Mouse (Mus musculus) embryonic fibroblast, embryonic 13.5 days (primary cell): ENCODE results near the gene Amtn. TPM values are rescaled to one million over a fixed set of nuclear protein-coding genes. Genes with fewer than 3 reads are reported as not detected.
"Not testable (repeated sequence)": the region's sequence is repeated elsewhere in the genome, so short reads cannot be mapped to it uniquely, and the experiment has no call there.

Experiments
- H3K27ac ChIP-seq: 2 replicates; pipeline ENCODE4 v1.5.1; 2012; ENCODE audit warnings: low read length, control low read depth, inconsistent platforms; ENCODE audit not compliant: insufficient read depth
- H3K4me1 ChIP-seq: 2 replicates; pipeline ENCODE4 v1.6.1; 2011; ENCODE audit warnings: low read length; ENCODE audit not compliant: control insufficient read depth, insufficient read depth
- H3K4me3 ChIP-seq: 2 replicates; pipeline ENCODE4 v1.5.1; 2011; ENCODE audit warnings: mild to moderate bottlenecking, control low read depth, low read length; ENCODE audit not compliant: insufficient read depth
- CTCF ChIP-seq: IDR thresholded peaks from 2 replicates; pipeline ENCODE4 v1.5.1; 2011; ENCODE audit warnings: mild to moderate bottlenecking, control low read depth, low read length, moderate library complexity, borderline replicate concordance; ENCODE audit not compliant: insufficient read depth
- POLR2A ChIP-seq: IDR thresholded peaks from 2 replicates; pipeline ENCODE4 v1.6.1; 2011; ENCODE audit warnings: low read depth, mild to moderate bottlenecking, control low read depth, low read length, moderate library complexity
- polyA plus RNA-seq: library from polyadenylated mRNA; stranded (reverse); fragments of >200 nt; gene quantifications from 2 replicates; pipeline ENCODE4 v1.2.4, GENCODE M21; 2011; ENCODE audit warnings: low read depth; ENCODE audit not compliant: missing spikeins, insufficient read length

Gene Amtn
- polyA plus RNA-seq: not detected in 2 replicates

DNA sequence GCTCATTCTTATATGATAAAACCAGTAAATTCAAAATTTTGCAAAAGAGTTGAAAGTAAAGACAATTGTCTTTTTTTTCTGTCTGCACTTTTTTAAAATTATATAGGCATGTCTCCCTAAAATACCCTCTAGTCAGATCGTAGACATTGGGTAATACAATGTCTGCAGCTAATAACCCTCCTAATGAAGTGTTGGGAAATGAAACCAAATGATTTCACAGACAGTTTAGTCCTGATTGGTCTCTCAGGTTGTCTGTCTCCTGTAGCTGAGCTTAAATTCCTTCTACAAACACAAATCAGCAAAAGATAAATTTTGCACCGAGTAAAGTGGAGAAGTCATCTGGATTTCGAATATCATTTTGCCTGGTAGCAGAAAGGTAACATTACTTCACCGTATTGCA lies at the start of gene Amtn:
Gene Amtn (plus strand): TSS at position 301 of the 400 bp plus-strand sequence.
- no peak within 1 kb of the TSS for H3K27ac ChIP-seq
- no peaks in the 10 kb centered on the region for H3K4me1 ChIP-seq
- H3K4me3 ChIP-seq: no peak within 1 kb of the TSS
- TF ChIP-seq POLR2A (no peak), CTCF (no peak)

DNA sequence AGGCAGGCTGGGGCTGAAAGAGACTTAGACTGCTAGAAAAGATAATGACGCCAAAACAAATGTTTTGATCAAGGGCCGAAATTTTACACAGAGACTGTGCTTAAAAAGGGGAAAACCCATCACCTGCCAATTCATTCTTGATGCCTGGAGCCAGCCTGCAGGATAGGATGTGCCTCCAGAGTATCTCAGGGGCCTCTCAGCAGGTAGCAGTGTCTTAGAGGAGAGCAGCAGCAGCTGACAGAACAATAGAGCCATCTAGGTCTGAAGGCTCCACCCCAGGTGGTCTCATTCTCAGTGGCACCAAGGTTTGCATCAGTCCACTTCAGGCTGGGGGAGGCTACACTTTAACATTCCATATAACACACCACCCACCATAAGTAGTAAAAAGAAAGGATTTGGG lies 27.4 kb upstream of the Amtn start:
- H3K4me1 ChIP-seq, H3K4me3 ChIP-seq, H3K27ac ChIP-seq: not testable (repeated sequence)

DNA sequence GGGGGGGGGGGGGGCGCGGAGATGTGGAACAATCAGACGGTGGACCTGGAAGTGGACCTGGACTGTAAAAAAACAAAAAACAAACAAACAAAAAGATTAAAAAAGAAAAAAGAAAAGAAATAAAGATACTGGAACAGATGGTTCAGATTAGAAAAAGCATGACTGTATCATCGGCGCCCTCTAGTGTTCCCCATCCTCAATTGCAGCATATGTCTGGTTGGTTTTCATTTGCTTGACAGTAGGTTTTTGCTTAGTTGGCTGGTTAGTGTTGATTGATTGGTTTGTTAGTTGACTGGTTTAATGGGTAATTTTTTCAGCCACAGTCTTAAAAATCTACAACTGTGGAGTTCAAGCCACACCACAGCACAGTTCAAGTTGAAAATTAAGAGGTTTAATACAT lies 11.1 kb upstream of the Amtn start:
- no peak for TF ChIP-seq CTCF
- TF ChIP-seq POLR2A: no peak
- no peak overlapping the region for H3K4me3 ChIP-seq
- H3K27ac ChIP-seq: no peak overlapping the region
- no peaks in the 10 kb centered on the region for H3K4me1 ChIP-seq

DNA sequence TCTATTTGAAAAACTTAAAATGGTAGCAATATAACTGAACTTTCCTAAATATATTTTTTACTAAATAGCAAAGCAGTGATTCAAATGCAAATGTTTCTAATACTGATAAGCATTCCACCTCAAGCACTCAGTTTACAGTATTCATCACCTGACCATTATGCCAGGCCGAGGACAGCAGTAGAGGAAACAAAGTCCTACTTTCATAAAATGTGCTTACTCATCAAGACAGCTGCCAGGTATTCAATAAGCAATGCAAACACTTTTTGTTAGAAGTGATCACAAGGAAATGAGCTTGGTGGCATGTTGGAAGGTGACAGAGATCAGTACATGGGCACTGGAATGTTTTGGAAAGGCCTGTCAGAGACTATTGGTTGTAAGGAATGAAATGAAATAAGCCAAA lies 9.0 kb upstream of the Amtn start:
- TF ChIP-seq POLR2A (no peak), CTCF (no peak)
- H3K4me1 ChIP-seq: no peaks in the 10 kb centered on the region
- H3K27ac ChIP-seq: no peak overlapping the region
- H3K4me3 ChIP-seq: no peak overlapping the region

DNA sequence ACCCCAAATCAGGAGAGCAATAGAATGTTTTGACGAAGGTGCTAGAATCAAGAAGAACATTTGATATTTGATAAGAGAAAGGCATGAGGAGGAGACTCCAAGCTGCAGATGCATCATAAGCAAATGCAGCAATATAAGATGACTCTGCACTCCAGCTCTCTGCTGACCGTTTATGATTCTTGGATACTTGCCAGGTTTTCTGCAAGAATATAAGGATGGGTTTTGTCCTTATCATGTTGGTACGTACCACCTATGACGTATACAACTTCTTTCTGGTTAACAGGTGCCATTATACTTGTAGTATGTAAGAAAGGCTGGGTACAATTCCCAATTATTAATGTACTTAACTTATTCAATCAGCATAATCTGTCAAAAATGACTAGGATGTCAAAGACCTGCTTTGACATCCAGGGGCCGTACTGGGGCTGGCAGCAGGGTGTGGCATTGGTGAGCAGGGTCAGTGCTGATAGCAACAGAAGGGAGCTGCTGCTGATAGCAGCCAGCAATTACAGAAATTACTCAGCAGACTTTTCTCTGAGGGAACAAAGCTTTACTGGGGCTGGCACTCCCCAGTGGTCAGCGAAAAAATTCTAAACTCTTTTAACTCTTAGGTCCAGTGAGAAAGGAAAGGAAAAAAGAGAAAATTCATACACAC lies 5.2 kb upstream of the Amtn start:
- no peak overlapping the region for H3K27ac ChIP-seq
- TF ChIP-seq CTCF (no peak), POLR2A (no peak)
- no peaks in the 10 kb centered on the region for H3K4me1 ChIP-seq
- no peak overlapping the region for H3K4me3 ChIP-seq

DNA sequence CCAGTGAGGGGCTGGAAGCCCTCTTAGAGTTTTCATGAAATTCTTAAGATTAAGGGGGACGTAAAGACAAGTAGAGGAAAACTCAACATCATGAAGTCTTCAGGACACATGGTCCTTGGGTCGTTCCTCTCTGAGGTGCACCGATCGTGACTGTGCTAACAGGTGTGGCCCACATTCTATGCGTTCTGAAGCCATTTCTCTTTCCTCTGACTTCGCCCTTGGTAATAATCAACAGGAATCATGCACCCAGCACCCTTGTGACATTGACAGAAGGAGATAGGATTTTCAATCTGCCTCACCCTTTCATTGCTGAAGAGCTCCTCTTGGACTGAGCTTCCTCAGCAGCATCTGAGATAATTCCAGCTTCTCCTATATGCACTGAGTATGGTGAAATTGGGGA lies 3.3 kb upstream of the Amtn start:
- no peak overlapping the region for H3K27ac ChIP-seq
- TF ChIP-seq CTCF: no peak
- TF ChIP-seq POLR2A: no peak
- no peaks in the 10 kb centered on the region for H3K4me1 ChIP-seq

DNA sequence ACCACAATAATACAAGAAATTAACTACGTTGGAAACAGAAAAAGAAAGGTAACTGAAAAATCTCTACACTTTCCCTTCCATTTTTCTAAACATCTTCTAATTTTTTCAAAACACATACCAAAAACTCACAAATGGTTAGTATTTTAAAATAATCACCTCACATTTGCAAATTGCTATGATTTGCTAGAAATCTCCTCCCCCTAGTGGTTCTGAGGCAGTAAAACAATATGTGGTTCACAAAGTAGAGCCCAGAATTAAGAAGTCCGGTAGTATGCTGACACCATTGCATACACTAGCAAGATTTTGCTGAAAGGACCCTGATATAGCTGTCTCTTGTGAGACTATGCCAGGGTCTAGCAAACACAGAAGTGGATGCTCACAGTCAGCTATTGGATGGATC lies 16.1 kb downstream of the Amtn start:
- not testable (repeated sequence) for H3K4me3 ChIP-seq, H3K4me1 ChIP-seq, H3K27ac ChIP-seq

More for the DNA sequence above, 3.3 kb upstream of the Amtn start:
- no peak overlapping the region for H3K4me3 ChIP-seq

DNA sequence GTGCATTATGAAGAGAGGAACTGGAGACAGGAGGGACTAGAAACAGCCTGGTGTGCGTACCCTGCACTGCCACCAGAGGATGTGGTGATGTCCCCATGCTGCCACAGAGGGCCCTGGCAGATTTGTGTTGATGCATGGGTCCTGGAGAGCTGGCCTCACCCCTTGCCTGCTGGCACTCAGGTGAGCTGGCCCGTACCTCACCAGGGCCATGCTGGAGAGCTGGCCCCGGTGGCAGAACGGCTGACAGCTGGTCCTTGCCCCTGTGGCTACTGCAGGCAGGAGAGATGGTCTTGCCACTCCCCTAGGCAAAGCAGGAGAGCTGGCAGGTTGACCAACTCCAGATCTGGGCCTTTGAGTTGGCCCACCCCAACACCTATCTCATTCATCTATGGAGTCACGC lies 22.7 kb downstream of the Amtn start:
- TF ChIP-seq POLR2A: no peak
- TF ChIP-seq CTCF: no peak
- no peaks in the 10 kb centered on the region for H3K4me1 ChIP-seq
- no peak overlapping the region for H3K4me3 ChIP-seq
- H3K27ac ChIP-seq: no peak overlapping the region

DNA sequence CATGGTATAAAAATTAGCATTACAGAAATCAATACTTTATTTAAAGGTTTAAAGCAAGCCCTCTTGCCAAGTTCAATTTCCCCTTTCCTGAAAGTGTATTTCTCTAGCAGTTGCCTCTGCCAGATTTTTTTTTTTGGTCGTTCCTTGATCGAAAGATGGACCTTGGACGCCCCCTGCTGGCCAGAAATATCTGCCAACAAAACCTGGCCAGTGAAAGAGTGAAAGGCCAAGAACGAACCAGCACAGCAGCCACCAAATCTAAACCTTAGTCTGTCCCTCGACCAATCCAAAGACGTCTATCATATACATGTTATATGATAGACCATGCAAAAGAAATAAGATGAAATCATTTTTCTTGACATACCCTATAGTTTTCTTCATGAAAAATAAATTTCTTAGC lies 23.9 kb downstream of the Amtn start:
- H3K4me3 ChIP-seq: no peak overlapping the region
- no peak overlapping the region for H3K27ac ChIP-seq
- no peak for TF ChIP-seq POLR2A
- TF ChIP-seq CTCF: no peak
- H3K4me1 ChIP-seq: no peaks in the 10 kb centered on the region

DNA sequence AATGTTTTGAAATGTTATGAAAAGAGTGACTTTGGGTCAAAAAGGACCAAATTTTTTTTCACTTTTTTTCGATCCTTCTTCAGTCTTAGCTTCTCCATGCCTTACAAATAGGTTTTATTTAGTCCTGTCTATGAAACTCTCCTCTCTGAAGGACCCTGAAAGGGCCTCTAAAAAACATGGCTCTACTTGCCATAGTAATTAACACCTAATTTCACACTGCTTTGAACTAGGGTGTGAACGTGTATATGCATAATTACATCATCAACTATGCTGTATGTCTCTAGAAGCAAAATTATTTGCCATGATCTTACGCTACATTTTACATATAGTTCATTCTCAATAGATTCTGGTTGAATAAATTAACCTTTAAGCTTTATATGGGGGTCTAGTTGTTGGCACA lies 25.6 kb downstream of the Amtn start:
- no peak overlapping the region for H3K27ac ChIP-seq
- H3K4me3 ChIP-seq: no peak overlapping the region
- no peak for TF ChIP-seq POLR2A
- TF ChIP-seq CTCF: no peak
- no peaks in the 10 kb centered on the region for H3K4me1 ChIP-seq
